38 mouse cellular contexts compared by ENCODE assay signal in the genomic region with DNA sequence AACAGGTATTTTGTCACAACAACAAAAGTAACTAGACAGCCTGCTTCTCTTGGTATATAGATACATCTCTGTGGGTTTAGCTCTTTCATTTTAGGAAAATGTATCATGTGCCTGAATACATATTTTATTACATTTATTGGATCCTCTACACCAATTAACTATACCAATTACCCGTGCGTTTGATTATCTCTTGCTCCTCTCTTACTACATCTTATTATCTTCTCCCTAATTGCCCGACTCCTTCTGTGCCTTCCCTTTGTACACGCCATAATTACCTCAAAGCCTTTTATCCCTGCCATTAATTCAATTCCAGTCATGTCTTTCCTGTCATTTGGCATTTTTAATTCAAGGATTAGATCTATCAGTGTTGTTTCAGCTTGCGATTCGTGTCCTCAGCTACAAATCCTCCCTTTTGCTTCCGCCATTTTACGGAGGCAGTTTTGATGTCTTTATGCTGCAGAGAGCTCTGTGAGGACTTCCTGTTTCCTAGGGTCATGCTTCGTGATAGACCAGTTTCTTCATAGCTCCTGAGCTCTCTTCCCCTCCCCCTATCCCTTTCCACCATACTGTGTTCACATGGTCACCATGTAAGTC. TPM values are rescaled to one million over a fixed set of nuclear protein-coding genes. Genes with fewer than 3 reads are reported as not detected.
A peak's percentile ranks its signal among the peaks of the same experiment; 100 is the strongest.
DNase-seq lines count a peak whose midpoint lies in the region; ATAC-seq lines count a peak whose summit lies in the region.
"Had no signal": no experiment of that assay in that cellular context is flagged by ENCODE, and none has a peak within 500 bp of the region (broad histone marks: within the 10 kb centered on the region; RNA-seq: fewer than 3 reads in every experiment).

No protein-coding gene starts in this region.

- no peak for ATAC-seq in forebrain, embryonic 13.5 days
- ATAC-seq in forebrain, embryonic 15.5 days (replicated peaks): no peak
- ATAC-seq in midbrain, embryonic 13.5 days: peak; percentile 53; the same call in 1 of the 2 replicates
- no peak for ATAC-seq in midbrain, embryonic 11.5 days (ENCODE audit: low FRiP score)
- peak; percentile 75 for ATAC-seq in midbrain, embryonic 15.5 days (replicated peaks)
- ATAC-seq: intestine, embryonic 15.5 days; lung, postnatal 0 days; Patski had no signal

- no peak overlapping the region for H3K4me3 ChIP-seq in forebrain, embryonic 13.5 days
- H3K4me3 ChIP-seq in forebrain, embryonic 15.5 days: no peak overlapping the region
- no peak overlapping the region for H3K4me3 ChIP-seq in midbrain, embryonic 13.5 days (replicated peaks)
- H3K4me3 ChIP-seq in midbrain, embryonic 11.5 days (ENCODE audit: low read depth, low read length): no peak overlapping the region
- no peak overlapping the region for H3K4me3 ChIP-seq in midbrain, embryonic 15.5 days
- H3K4me3 ChIP-seq: erythroblast, embryonic 14.5 days; hindbrain, embryonic 15.5 days; intestine, embryonic 15.5 days; limb, embryonic 10.5 days; limb, embryonic 15.5 days; liver, embryonic 13.5 days; megakaryocyte, embryonic 14.5 days; stomach, embryonic 15.5 days had no signal

- no peak overlapping the region for H3K4me2 ChIP-seq in forebrain, embryonic 13.5 days
- H3K4me2 ChIP-seq in forebrain, embryonic 15.5 days (replicated peaks): no peak overlapping the region
- H3K4me2 ChIP-seq in midbrain, embryonic 13.5 days (replicated peaks): no peak overlapping the region
- H3K4me2 ChIP-seq in midbrain, embryonic 11.5 days: no peak overlapping the region
- H3K4me2 ChIP-seq in midbrain, embryonic 15.5 days: no peak overlapping the region
- H3K4me2 ChIP-seq: heart, embryonic 11.5 days; hindbrain, embryonic 15.5 days; intestine, embryonic 15.5 days; limb, embryonic 15.5 days; liver, embryonic 13.5 days; stomach, embryonic 15.5 days had no signal

- DNase-seq in midbrain, embryonic 11.5 days (ENCODE audit: low spot score, missing footprints): no peak
- peak; percentile 27 for DNase-seq in retina, embryonic 14.5 days (ENCODE audit: low spot score)
- DNase-seq in adrenal gland, postnatal 14 days: no peak
- no peak for DNase-seq in kidney, adult 9 months
- DNase-seq: adrenal gland, postnatal 25 days; cerebellum, adult 18-20 months; cerebellum, postnatal 10 days; gastrocnemius, postnatal 25 days; heart, adult 18-20 months; heart, postnatal 4 days; kidney, adult 2 months; layer of hippocampus, adult 9-11 months; liver, embryonic 13.5 days; lung, adult 18-20 months; lung, postnatal 4 days; right cerebral cortex, postnatal 14 days had no signal

- H3K27me3 ChIP-seq in forebrain, embryonic 13.5 days: no peaks in the 10 kb centered on the region
- H3K27me3 ChIP-seq in forebrain, embryonic 15.5 days: no peaks in the 10 kb centered on the region
- H3K27me3 ChIP-seq in midbrain, embryonic 13.5 days: no peaks in the 10 kb centered on the region
- no peaks in the 10 kb centered on the region for H3K27me3 ChIP-seq in midbrain, embryonic 11.5 days (ENCODE audit: control insufficient read depth, insufficient read depth, low read length)
- H3K27me3 ChIP-seq in midbrain, embryonic 15.5 days (replicated peaks): no peaks in the 10 kb centered on the region
- H3K27me3 ChIP-seq: hindbrain, embryonic 15.5 days; limb, embryonic 15.5 days; liver, embryonic 13.5 days; megakaryocyte, embryonic 14.5 days; stomach, embryonic 15.5 days had no signal

- H3K9ac ChIP-seq in forebrain, embryonic 13.5 days: no peak overlapping the region
- H3K9ac ChIP-seq in forebrain, embryonic 15.5 days (replicated peaks): no peak overlapping the region
- H3K9ac ChIP-seq in midbrain, embryonic 13.5 days (replicated peaks): no peak overlapping the region
- H3K9ac ChIP-seq in midbrain, embryonic 11.5 days (ENCODE audit: low read length): no peak overlapping the region
- no peak overlapping the region for H3K9ac ChIP-seq in midbrain, embryonic 15.5 days
- H3K9ac ChIP-seq: hindbrain, embryonic 15.5 days; intestine, embryonic 15.5 days; limb, embryonic 15.5 days; liver, embryonic 13.5 days; stomach, embryonic 15.5 days had no signal

- H3K9me3 ChIP-seq in forebrain, embryonic 13.5 days (replicated peaks): 0 out of 2 replicates have a peak, but pooled peaks cover 3% of the 10 kb centered on the region
- no peaks in the 10 kb centered on the region for H3K9me3 ChIP-seq in forebrain, embryonic 15.5 days
- H3K9me3 ChIP-seq in midbrain, embryonic 13.5 days: no peaks in the 10 kb centered on the region
- H3K9me3 ChIP-seq in midbrain, embryonic 11.5 days (ENCODE audit: control insufficient read depth, low read length): no peaks in the 10 kb centered on the region
- no peaks in the 10 kb centered on the region for H3K9me3 ChIP-seq in midbrain, embryonic 15.5 days
- H3K9me3 ChIP-seq: G1E; hindbrain, embryonic 15.5 days; intestine, embryonic 15.5 days; limb, embryonic 10.5 days; limb, embryonic 15.5 days; liver, embryonic 13.5 days; stomach, embryonic 15.5 days had no signal

- no peaks in the 10 kb centered on the region for H3K4me1 ChIP-seq in forebrain, embryonic 13.5 days
- H3K4me1 ChIP-seq in forebrain, embryonic 15.5 days: no peaks in the 10 kb centered on the region
- no peaks in the 10 kb centered on the region for H3K4me1 ChIP-seq in midbrain, embryonic 13.5 days (replicated peaks)
- no peaks in the 10 kb centered on the region for H3K4me1 ChIP-seq in midbrain, embryonic 11.5 days (ENCODE audit: control insufficient read depth, insufficient read depth, low read length)
- no peaks in the 10 kb centered on the region for H3K4me1 ChIP-seq in midbrain, embryonic 15.5 days
- H3K4me1 ChIP-seq: hindbrain, embryonic 15.5 days; intestine, embryonic 15.5 days; limb, embryonic 10.5 days; limb, embryonic 15.5 days; liver, embryonic 13.5 days; megakaryocyte, embryonic 14.5 days; stomach, embryonic 15.5 days had no signal

- WGBS in forebrain, embryonic 13.5 days: 45% methylated on average over 9 of the region's 9 CpGs
- 41% methylated on average over 9 of the region's 9 CpGs for WGBS in forebrain, embryonic 15.5 days
- WGBS in midbrain, embryonic 13.5 days: 54% methylated on average over 9 of the region's 9 CpGs
- WGBS in midbrain, embryonic 11.5 days: 78% methylated on average over 9 of the region's 9 CpGs
- 49% methylated on average over 9 of the region's 9 CpGs for WGBS in midbrain, embryonic 15.5 days

- 0 out of 2 replicates have a peak overlapping the region, but pooled peaks have one; percentile 6 for H3K27ac ChIP-seq in forebrain, embryonic 13.5 days
- no peak overlapping the region for H3K27ac ChIP-seq in forebrain, embryonic 15.5 days (replicated peaks)
- H3K27ac ChIP-seq in midbrain, embryonic 13.5 days: 0 out of 2 replicates have a peak overlapping the region, but pooled peaks have one; percentile 2
- no peak overlapping the region for H3K27ac ChIP-seq in midbrain, embryonic 11.5 days (ENCODE audit: low read depth, low read length)
- peak overlapping the region; percentile 43; the same call in 1 of the 2 replicates for H3K27ac ChIP-seq in midbrain, embryonic 15.5 days
- H3K27ac ChIP-seq: hindbrain, embryonic 15.5 days; intestine, embryonic 15.5 days; kidney, postnatal 0 days; limb, embryonic 10.5 days; limb, embryonic 15.5 days; liver, embryonic 13.5 days; stomach, embryonic 15.5 days had no signal

- no peaks in the 10 kb centered on the region for H3K36me3 ChIP-seq in forebrain, embryonic 13.5 days (ENCODE audit: poor library complexity, severe bottlenecking)
- H3K36me3 ChIP-seq in forebrain, embryonic 15.5 days: no peaks in the 10 kb centered on the region
- H3K36me3 ChIP-seq in midbrain, embryonic 13.5 days: no peaks in the 10 kb centered on the region
- no peaks in the 10 kb centered on the region for H3K36me3 ChIP-seq in midbrain, embryonic 11.5 days (ENCODE audit: control insufficient read depth, insufficient read depth, low read length)
- H3K36me3 ChIP-seq in midbrain, embryonic 15.5 days (replicated peaks): no peaks in the 10 kb centered on the region
- H3K36me3 ChIP-seq: G1E; hindbrain, embryonic 15.5 days; intestine, embryonic 15.5 days; limb, embryonic 10.5 days; limb, embryonic 15.5 days; liver, embryonic 13.5 days; stomach, embryonic 15.5 days had no signal

RNA-seq across cellular contexts. Expression of a gene that starts 5.7 kb away (rescaled TPM):
- polyA plus RNA-seq in forebrain, embryonic 13.5 days (2015; fragmentation: Nextera tagmentation; extraction: Ambion mirVana): 0.22 TPM in 1 of 2 replicates, not detected in the other
- 0.23 TPM in 1 of 2 replicates, not detected in the other for polyA plus RNA-seq in forebrain, embryonic 15.5 days (2015; fragmentation: Nextera tagmentation; extraction: Ambion mirVana)
- polyA plus RNA-seq in midbrain, embryonic 13.5 days (2015; fragmentation: Nextera tagmentation; extraction: Ambion mirVana): 0.43 and 0.90 TPM in 2 replicates
- polyA plus RNA-seq in midbrain, embryonic 11.5 days (2014; fragmentation: Nextera tagmentation; extraction: Ambion mirVana): not detected in 2 replicates
- 0.38 TPM in 1 of 2 replicates, not detected in the other for polyA plus RNA-seq in midbrain, embryonic 15.5 days (2015; fragmentation: Nextera tagmentation; extraction: Ambion mirVana)
- not detected in 2 replicates for total RNA-seq in adrenal gland, postnatal 14 days (2021)
- total RNA-seq: adrenal gland, postnatal 25 days; G1E; gastrocnemius, postnatal 25 days; heart, adult 18-20 months; heart, postnatal 4 days; left cerebral cortex, postnatal 10 days; monocyte, adult 5-6 weeks had no signal
- polyA plus RNA-seq: cortical plate, adult 2 months; embryonic facial prominence, embryonic 14.5 days; erythroblast, embryonic 14.5 days; G1E; heart, embryonic 11.5 days; intestine, embryonic 15.5 days; kidney, adult 2 months; kidney, postnatal 0 days; large intestine, adult 2 months; limb, embryonic 10.5 days; limb, embryonic 15.5 days; liver, embryonic 13.5 days; lung, postnatal 0 days; Patski; small intestine, adult 2 months; stomach, embryonic 15.5 days had no signal

RNA-seq across cellular contexts. Expression of a gene that starts 7.6 kb away (rescaled TPM):
- 3.7 and 4.8 TPM in 2 replicates for polyA plus RNA-seq in forebrain, embryonic 13.5 days (2015; fragmentation: Nextera tagmentation; extraction: Ambion mirVana)
- 6.2 and 7.5 TPM in 2 replicates for polyA plus RNA-seq in forebrain, embryonic 15.5 days (2015; fragmentation: Nextera tagmentation; extraction: Ambion mirVana)
- 6.1 and 6.6 TPM in 2 replicates for polyA plus RNA-seq in midbrain, embryonic 13.5 days (2015; fragmentation: Nextera tagmentation; extraction: Ambion mirVana)
- polyA plus RNA-seq in midbrain, embryonic 11.5 days (2014; fragmentation: Nextera tagmentation; extraction: Ambion mirVana): 3.2 and 4.0 TPM in 2 replicates
- 12.0 and 13.7 TPM in 2 replicates for polyA plus RNA-seq in midbrain, embryonic 15.5 days (2015; fragmentation: Nextera tagmentation; extraction: Ambion mirVana)
- total RNA-seq in adrenal gland, postnatal 14 days (2021): 29.1 and 36.0 TPM in 2 replicates

Comparison
In these comparisons a context has a peak if more than half of its experiments do, and no peak if none do; other contexts are left out.
1. ATAC-seq: peak in midbrain, embryonic 13.5 days (single experiment) and midbrain, embryonic 15.5 days (single experiment); none in forebrain, embryonic 13.5 days (single experiment), forebrain, embryonic 15.5 days (single experiment) and midbrain, embryonic 11.5 days (single experiment).
2. H3K27ac ChIP-seq: peak in forebrain, embryonic 13.5 days (single experiment), midbrain, embryonic 13.5 days (single experiment) and midbrain, embryonic 15.5 days (single experiment); none in forebrain, embryonic 15.5 days (single experiment) and midbrain, embryonic 11.5 days (single experiment).